Mouse (Mus musculus) stomach, postnatal 0 days (tissue): ENCODE measurements around the gene Supt20. TPM values are rescaled to one million over a fixed set of nuclear protein-coding genes. Genes with fewer than 3 reads are reported as not detected.
"Not testable (repeated sequence)": the region's sequence is repeated elsewhere in the genome, so short reads cannot be mapped to it uniquely, and the experiment has no call there.

Experiments used
- ATAC-seq: fragments of 200-750 bp; cut with Nextera tagmentation; 2 replicates; pipeline ENCODE4 v1.8.0; 2017; ENCODE audit not compliant: low FRiP score, low TSS enrichment
- DNase-seq: peaks from one replicate; pipeline ENCODE4 v3.0.0-alpha.2; 2016; ENCODE audit warnings: low spot score
- H3K27ac ChIP-seq: fragments of 300-500 bp; sonication (generic); replicated peaks from 2 replicates; pipeline ENCODE4 v1.5.1; 2014; ENCODE audit warnings: mild to moderate bottlenecking, control low read depth
- H3K27me3 ChIP-seq: fragments of 300-500 bp; sonication (generic); 2 replicates; pipeline ENCODE4 v1.6.1; 2014; ENCODE audit warnings: low read length; ENCODE audit not compliant: control insufficient read depth, insufficient read depth
- H3K36me3 ChIP-seq: fragments of 300-500 bp; sonication (generic); 2 replicates; pipeline ENCODE4 v1.6.1; 2014; ENCODE audit warnings: low read length, mixed read lengths; ENCODE audit not compliant: control insufficient read depth, insufficient read depth
- H3K4me1 ChIP-seq: fragments of 300-500 bp; sonication (generic); replicated peaks from 2 replicates; pipeline ENCODE4 v1.6.1; 2014; ENCODE audit warnings: antibody characterized with exemption; ENCODE audit not compliant: control insufficient read depth, insufficient read depth
- H3K4me2 ChIP-seq: fragments of 300-500 bp; sonication (generic); replicated peaks from 2 replicates; pipeline ENCODE4 v1.6.1; 2014; ENCODE audit warnings: low read depth, mild to moderate bottlenecking, control low read depth, moderate library complexity
- H3K4me3 ChIP-seq: fragments of 300-500 bp; sonication (generic); 2 replicates; pipeline ENCODE4 v1.5.1; 2014; ENCODE audit warnings: low read depth, low read length, control low read depth
- H3K9ac ChIP-seq: fragments of 300-500 bp; sonication (generic); 2 replicates; pipeline ENCODE4 v1.6.1; 2014; ENCODE audit warnings: mild to moderate bottlenecking, low read length, control low read depth, mixed read lengths
- H3K9me3 ChIP-seq: fragments of 300-500 bp; sonication (generic); 2 replicates; pipeline ENCODE4 v1.6.1; 2016; ENCODE audit warnings: low read length; ENCODE audit not compliant: control insufficient read depth
- CTCF ChIP-seq: IDR thresholded peaks from 2 replicates; pipeline ENCODE4 v1.5.1; 2016; ENCODE audit warnings: antibody characterized with exemption, low read depth, mild to moderate bottlenecking, moderate library complexity
- EP300 ChIP-seq: optimal IDR thresholded peaks from 2 replicates; pipeline ENCODE3; 2016; ENCODE audit warnings: antibody characterized with exemption
- WGBS: fragments of 180-500 bp; shearing (Covaris S2); extraction: QIAGEN DNeasy Blood & Tissue Kit; methylation state at CpG from one replicate; pipeline ENCODE4 v1.1.7; 2014; 5-methylcytosine and 5-hydroxymethylcytosine counted together
- polyA plus RNA-seq: library from polyadenylated mRNA; unstranded; fragments of >200 nt; fragmentation: Nextera tagmentation; extraction: Ambion mirVana; gene quantifications from 2 replicates; pipeline ENCODE4 v1.2.1, GENCODE M21; 2015

The Supt20 gene
- polyA plus RNA-seq, 1 experiment from 2014 or later: 36.0 TPM

DNA sequence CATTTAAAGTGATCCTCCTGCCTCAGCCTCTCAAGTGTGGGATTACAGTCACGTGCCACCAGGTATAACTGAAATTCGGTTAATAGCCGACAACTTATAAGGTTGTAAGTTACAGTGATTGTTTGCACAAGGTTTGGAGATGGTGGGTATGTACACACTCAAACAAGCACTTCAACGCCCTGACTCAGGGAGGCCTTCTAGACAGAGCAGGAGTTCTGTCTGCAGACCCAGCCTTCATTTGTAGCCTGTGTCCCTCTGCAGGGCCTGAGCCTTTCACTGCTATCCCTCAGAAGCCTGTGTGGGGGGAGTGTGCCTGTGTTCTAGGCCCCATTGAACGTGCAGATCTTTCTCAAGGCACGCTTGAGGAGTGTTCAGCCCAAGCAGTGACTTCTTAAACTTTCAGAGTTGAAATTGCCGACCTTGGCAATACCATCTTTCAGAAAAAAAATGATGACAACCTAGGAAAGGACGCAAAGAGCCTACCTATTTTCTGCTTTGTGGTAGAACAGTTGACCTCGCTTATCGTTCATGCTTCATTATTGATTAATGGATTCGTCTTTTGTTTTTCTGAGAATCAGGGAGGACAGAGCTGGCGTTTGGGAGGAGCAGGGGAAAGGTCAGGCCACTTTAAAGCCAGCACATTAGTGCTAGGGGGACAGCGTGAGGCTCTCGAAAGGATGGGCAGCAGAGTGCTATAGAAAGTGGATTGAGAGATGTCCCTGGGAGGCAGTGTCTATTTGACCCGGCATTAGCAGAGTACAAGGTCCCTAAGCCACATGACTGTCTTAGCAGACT is 67.9 kb downstream of the Supt20 start:
- no peak overlapping the region for H3K27ac ChIP-seq
- DNase-seq (no peak), ATAC-seq (no peak)
- H3K36me3 ChIP-seq: no peaks in the 10 kb centered on the region
- no peaks in the 10 kb centered on the region for H3K9me3 ChIP-seq
- 58% methylated on average over 15 of the region's 15 CpGs for WGBS
- TF ChIP-seq EP300 (no peak), CTCF (no peak)
- H3K4me3 ChIP-seq: no peak overlapping the region
- no peaks in the 10 kb centered on the region for H3K27me3 ChIP-seq
- peaks cover 2% of the 10 kb centered on the region; the same call in 1 of the 2 replicates for H3K4me1 ChIP-seq
- no peak overlapping the region for H3K4me2 ChIP-seq
- H3K9ac ChIP-seq: no peak overlapping the region

- no peaks in the 10 kb centered on the region for H3K9me3 ChIP-seq
- ATAC-seq: no peak
Observed at GRCm38 (mm10) chr3:54761258-54761657, 68.7 kb downstream of the Supt20 start.

GRCm38 (mm10) chr3:54764418-54764817 is 71.8 kb downstream of the Supt20 start:
- DNase-seq (no peak), ATAC-seq (no peak)
- Histone ChIP-seq H3K36me3 (no peaks in the 10 kb centered on the region), H3K9me3 (no peaks in the 10 kb centered on the region), H3K4me1 (no peaks in the 10 kb centered on the region), H3K4me3 (0 out of 2 replicates have a peak overlapping the region, but pooled peaks have one; percentile 8), H3K9ac (no peak overlapping the region), H3K4me2 (no peak overlapping the region), H3K27ac (no peak overlapping the region), H3K27me3 (no peaks in the 10 kb centered on the region)
- TF ChIP-seq CTCF: no peak
- 62% methylated on average over 18 of the region's 18 CpGs for WGBS

More at GRCm38 (mm10) chr3:54761258-54761657, 68.7 kb downstream of the Supt20 start:
- Histone ChIP-seq H3K27me3 (no peaks in the 10 kb centered on the region), H3K27ac (no peak overlapping the region), H3K4me1 (no peaks in the 10 kb centered on the region), H3K36me3 (no peaks in the 10 kb centered on the region), H3K9ac (no peak overlapping the region), H3K4me2 (no peak overlapping the region), H3K4me3 (no peak overlapping the region)
- TF ChIP-seq EP300 (no peak), CTCF (no peak)
- no peak for DNase-seq
- 72% methylated on average over 1 of the region's 1 CpGs for WGBS

GRCm38 (mm10) chr3:54765521-54765920 is 72.9 kb downstream of the Supt20 start:
- WGBS: 85% methylated on average over 6 of the region's 6 CpGs
- not testable (repeated sequence) for H3K4me1 ChIP-seq, H3K27me3 ChIP-seq, H3K4me2 ChIP-seq, DNase-seq, ATAC-seq, H3K9me3 ChIP-seq, H3K27ac ChIP-seq, H3K36me3 ChIP-seq, H3K9ac ChIP-seq, H3K4me3 ChIP-seq
- TF ChIP-seq CTCF: peak; percentile 62

DNA sequence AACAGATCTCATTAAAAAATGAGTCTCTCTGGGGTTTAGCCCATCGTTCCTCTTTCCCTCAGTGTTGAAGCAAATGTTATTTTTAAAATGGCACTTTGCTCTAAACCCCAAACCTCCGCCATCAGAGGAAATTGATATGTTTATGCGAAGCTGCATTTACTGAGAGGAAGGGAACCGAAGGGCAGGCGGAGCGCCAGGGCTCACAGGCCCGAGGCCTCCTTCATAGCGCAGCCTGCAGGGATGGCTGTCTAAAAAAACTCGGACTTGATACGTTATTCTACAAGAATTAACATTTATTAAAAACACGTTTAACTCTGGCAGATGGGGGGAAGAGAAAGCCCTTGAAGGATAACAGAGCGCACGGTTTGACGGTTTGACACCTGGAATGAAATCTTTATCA is 73.4 kb downstream of the Supt20 start:
- Histone ChIP-seq H3K9me3 (no peaks in the 10 kb centered on the region), H3K4me2 (0 out of 2 replicates have a peak overlapping the region, but pooled peaks have one; percentile 1), H3K4me3 (no peak overlapping the region), H3K27ac (0 out of 2 replicates have a peak overlapping the region, but pooled peaks have one; percentile 35), H3K27me3 (no peaks in the 10 kb centered on the region), H3K4me1 (no peaks in the 10 kb centered on the region), H3K9ac (no peak overlapping the region), H3K36me3 (no peaks in the 10 kb centered on the region)
- 47% methylated on average over 14 of the region's 14 CpGs for WGBS
- DNase-seq (no peak), ATAC-seq (no peak)
- no peak for TF ChIP-seq CTCF
- no peak for TF ChIP-seq EP300

DNA sequence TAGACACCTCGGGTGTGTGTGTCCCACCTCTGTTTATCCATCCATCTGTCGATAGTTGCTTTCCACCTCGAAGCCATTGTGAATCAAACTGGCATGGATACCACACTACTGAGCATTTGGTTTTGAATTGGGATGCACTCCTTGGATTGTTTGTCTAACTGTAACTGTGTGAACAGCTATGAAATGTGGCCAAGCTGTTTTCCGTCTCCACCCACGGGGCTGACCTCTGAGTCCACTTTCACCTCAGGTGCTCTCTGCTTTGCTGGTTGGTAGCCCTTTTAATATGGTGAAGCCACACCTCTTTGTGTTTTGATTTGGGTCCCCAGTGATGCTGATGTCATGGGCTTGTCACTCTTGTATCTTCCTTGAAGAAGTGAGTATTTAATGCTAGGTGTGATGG is 74.2 kb downstream of the Supt20 start:
- TF ChIP-seq CTCF: no peak
- no peak for TF ChIP-seq EP300
- no peak for ATAC-seq
- WGBS: 50% methylated on average over 5 of the region's 5 CpGs
- Histone ChIP-seq H3K36me3 (no peaks in the 10 kb centered on the region), H3K27me3 (no peaks in the 10 kb centered on the region), H3K9ac (no peak overlapping the region), H3K4me3 (no peak overlapping the region), H3K4me2 (0 out of 2 replicates have a peak overlapping the region, but pooled peaks have one; percentile 20), H3K4me1 (no peaks in the 10 kb centered on the region), H3K9me3 (no peaks in the 10 kb centered on the region), H3K27ac (0 out of 2 replicates have a peak overlapping the region, but pooled peaks have one; percentile 35)
- DNase-seq: no peak
